Mouse (Mus musculus) limb, embryonic 11.5 days (tissue): ENCODE results near the gene Hpcal1. TPM values are rescaled to one million over a fixed set of nuclear protein-coding genes. Genes with fewer than 3 reads are reported as not detected.

Experiments used
- ATAC-seq: fragments of 200-750 bp; cut with Nextera tagmentation; 2 replicates; pipeline ENCODE4 v1.8.0; 2017; ENCODE audit warnings: low read depth; ENCODE audit not compliant: insufficient number of reproducible peaks, low FRiP score, low TSS enrichment
- DNase-seq: peaks from one replicate; pipeline ENCODE4 v3.0.0-alpha.2; 2015; ENCODE audit warnings: low spot score
- H3K27ac ChIP-seq: fragments of 300-500 bp; sonication (generic); replicated peaks from 2 replicates; pipeline ENCODE4 v1.5.1; 2014; ENCODE audit warnings: low read depth, mild to moderate bottlenecking, low read length
- H3K27me3 ChIP-seq: fragments of 300-500 bp; sonication (generic); 2 replicates; pipeline ENCODE4 v1.6.1; 2014; ENCODE audit warnings: mild to moderate bottlenecking, low read length, mixed read lengths; ENCODE audit not compliant: control insufficient read depth, insufficient read depth
- H3K36me3 ChIP-seq: fragments of 300-500 bp; sonication (generic); 2 replicates; pipeline ENCODE4 v1.6.1; 2014; ENCODE audit warnings: mild to moderate bottlenecking, low read length, moderate library complexity, mixed read lengths; ENCODE audit not compliant: control insufficient read depth, insufficient read depth
- H3K4me1 ChIP-seq: fragments of 300-500 bp; sonication (generic); 2 replicates; pipeline ENCODE4 v1.6.1; 2014; ENCODE audit warnings: low read length, mixed read lengths; ENCODE audit not compliant: control insufficient read depth, insufficient read depth
- H3K4me2 ChIP-seq: fragments of 300-500 bp; sonication (generic); 2 replicates; pipeline ENCODE4 v1.6.1; 2014; ENCODE audit warnings: low read depth, mild to moderate bottlenecking, moderate library complexity; ENCODE audit not compliant: severe bottlenecking
- H3K4me3 ChIP-seq: fragments of 300-500 bp; sonication (generic); 2 replicates; pipeline ENCODE4 v1.5.1; 2014; ENCODE audit warnings: low read depth, low read length
- H3K9ac ChIP-seq: fragments of 300-500 bp; sonication (generic); 2 replicates; pipeline ENCODE4 v1.6.1; 2014; ENCODE audit warnings: mild to moderate bottlenecking, low read length
- H3K9me3 ChIP-seq: fragments of 300-500 bp; sonication (generic); 2 replicates; pipeline ENCODE4 v1.6.1; 2016; ENCODE audit warnings: low read length; ENCODE audit not compliant: control insufficient read depth
- WGBS: fragments of 180-500 bp; shearing (Covaris S2); extraction: QIAGEN DNeasy Blood & Tissue Kit; methylation state at CpG from one replicate; pipeline ENCODE4 v1.1.7; 2014; 5-methylcytosine and 5-hydroxymethylcytosine counted together
- polyA plus RNA-seq: library from polyadenylated mRNA; unstranded; fragments of >200 nt; fragmentation: Nextera tagmentation; extraction: Ambion mirVana; gene quantifications from 2 replicates; pipeline ENCODE4 v1.2.1, GENCODE M21; 2014

The Hpcal1 gene
- polyA plus RNA-seq, 1 experiment from 2014 or later: 31.1 TPM

GRCm38 (mm10) chr12:17657561-17658195 lies 33.0 kb upstream of the Hpcal1 start:
- Histone ChIP-seq H3K36me3 (no peaks in the 10 kb centered on the region), H3K4me3 (no peak overlapping the region), H3K9ac (no peak overlapping the region), H3K27me3 (no peaks in the 10 kb centered on the region), H3K27ac (no peak overlapping the region), H3K4me2 (no peak overlapping the region), H3K4me1 (no peaks in the 10 kb centered on the region), H3K9me3 (no peaks in the 10 kb centered on the region)
- WGBS: 92% methylated on average over 7 of the region's 7 CpGs
- no peak for DNase-seq
- ATAC-seq: no peak

GRCm38 (mm10) chr12:17658521-17658920 lies 32.1 kb upstream of the Hpcal1 start:
- 64% methylated on average over 5 of the region's 5 CpGs for WGBS
- no peak for ATAC-seq
- Histone ChIP-seq H3K4me3 (no peak overlapping the region), H3K9ac (no peak overlapping the region), H3K27ac (no peak overlapping the region), H3K4me1 (no peaks in the 10 kb centered on the region), H3K27me3 (no peaks in the 10 kb centered on the region), H3K9me3 (no peaks in the 10 kb centered on the region), H3K4me2 (no peak overlapping the region), H3K36me3 (no peaks in the 10 kb centered on the region)
- DNase-seq: no peak

GRCm38 (mm10) chr12:17661483-17661920 lies 29.2 kb upstream of the Hpcal1 start:
- Histone ChIP-seq H3K4me2 (no peak overlapping the region), H3K9me3 (no peaks in the 10 kb centered on the region), H3K9ac (no peak overlapping the region), H3K4me3 (no peak overlapping the region), H3K36me3 (no peaks in the 10 kb centered on the region), H3K4me1 (no peaks in the 10 kb centered on the region), H3K27ac (no peak overlapping the region), H3K27me3 (no peaks in the 10 kb centered on the region)
- peak; percentile 67; the same call in 1 of the 2 replicates for ATAC-seq
- DNase-seq: peak; percentile 42
- 12% methylated on average over 4 of the region's 4 CpGs for WGBS

GRCm38 (mm10) chr12:17663991-17664635 lies 26.5 kb upstream of the Hpcal1 start:
- Histone ChIP-seq H3K9me3 (no peaks in the 10 kb centered on the region), H3K27ac (no peak overlapping the region), H3K4me1 (no peaks in the 10 kb centered on the region), H3K4me3 (no peak overlapping the region), H3K27me3 (no peaks in the 10 kb centered on the region), H3K36me3 (no peaks in the 10 kb centered on the region), H3K4me2 (no peak overlapping the region), H3K9ac (no peak overlapping the region)
- no peak for DNase-seq
- 88% methylated on average over 9 of the region's 9 CpGs for WGBS
- ATAC-seq: no peak

GRCm38 (mm10) chr12:17665906-17666326 lies 24.7 kb upstream of the Hpcal1 start:
- H3K27ac ChIP-seq: no peak overlapping the region
- WGBS: 57% methylated on average over 7 of the region's 7 CpGs
- no peaks in the 10 kb centered on the region for H3K9me3 ChIP-seq
- no peaks in the 10 kb centered on the region for H3K4me1 ChIP-seq
- no peak for ATAC-seq
- H3K27me3 ChIP-seq: no peaks in the 10 kb centered on the region
- H3K36me3 ChIP-seq: no peaks in the 10 kb centered on the region
- no peak overlapping the region for H3K4me3 ChIP-seq
- no peak overlapping the region for H3K4me2 ChIP-seq
- no peak overlapping the region for H3K9ac ChIP-seq
- no peak for DNase-seq

- 79% methylated on average over 2 of the region's 2 CpGs for WGBS
- Histone ChIP-seq H3K36me3 (no peaks in the 10 kb centered on the region), H3K4me2 (no peak overlapping the region), H3K27ac (no peak overlapping the region), H3K4me3 (no peak overlapping the region), H3K4me1 (no peaks in the 10 kb centered on the region), H3K9ac (no peak overlapping the region), H3K9me3 (no peaks in the 10 kb centered on the region), H3K27me3 (no peaks in the 10 kb centered on the region)
- ATAC-seq (no peak), DNase-seq (no peak)
Measured at GRCm38 (mm10) chr12:17666616-17667015, 24.0 kb upstream of the Hpcal1 start.

GRCm38 (mm10) chr12:17673729-17674128 lies 16.9 kb upstream of the Hpcal1 start:
- WGBS: 65% methylated on average over 7 of the region's 7 CpGs
- Histone ChIP-seq H3K9ac (no peak overlapping the region), H3K4me1 (no peaks in the 10 kb centered on the region), H3K27ac (no peak overlapping the region), H3K36me3 (no peaks in the 10 kb centered on the region), H3K9me3 (no peaks in the 10 kb centered on the region), H3K27me3 (no peaks in the 10 kb centered on the region), H3K4me2 (no peak overlapping the region), H3K4me3 (no peak overlapping the region)
- ATAC-seq: no peak
- DNase-seq: no peak

GRCm38 (mm10) chr12:17674182-17674812 lies 16.4 kb upstream of the Hpcal1 start:
- Histone ChIP-seq H3K36me3 (no peaks in the 10 kb centered on the region), H3K9me3 (no peaks in the 10 kb centered on the region), H3K4me1 (no peaks in the 10 kb centered on the region), H3K4me3 (no peak overlapping the region), H3K27me3 (no peaks in the 10 kb centered on the region), H3K4me2 (no peak overlapping the region), H3K27ac (no peak overlapping the region), H3K9ac (no peak overlapping the region)
- no peak for DNase-seq
- WGBS: 47% methylated on average over 6 of the region's 6 CpGs
- ATAC-seq: no peak
